Mouse (Mus musculus): Measurements from ENCODE around the gene Chrnb2. TPM values are rescaled to one million over a fixed set of nuclear protein-coding genes. Genes with fewer than 3 reads are reported as not detected.

The Chrnb2 gene
- total RNA-seq, 2 experiments from 2014 or later, result 0.23 to 0.27 TPM

DNA sequence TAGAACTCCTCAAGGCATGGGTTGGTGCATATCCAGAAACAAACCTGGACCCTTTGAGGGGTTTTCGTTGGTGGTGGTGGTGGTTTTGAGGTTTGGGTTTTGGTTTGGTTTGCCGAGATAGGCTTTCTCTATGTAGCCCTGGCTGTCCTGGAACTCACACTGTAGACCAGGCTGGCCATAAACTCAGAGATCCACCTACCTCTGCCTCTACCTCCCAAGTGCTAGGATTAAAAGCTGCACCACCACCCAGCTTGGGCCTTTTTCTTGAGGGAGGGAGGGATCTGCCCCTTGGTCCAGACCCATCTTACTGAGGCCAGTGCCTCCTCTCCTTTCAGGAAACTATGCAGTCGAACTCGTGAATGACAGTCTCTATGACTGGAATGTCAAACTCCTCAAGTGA lies 15.7 kb upstream of the Chrnb2 start:
- DNase-seq (ENCODE audit: low spot score in 2 of 2), result no peak

- DNase-seq (ENCODE audit: low spot score in 2 of 2), result no peak
These were observed 11.6 kb upstream of the Chrnb2 start for GRCm38 (mm10) chr3:89776001-89776400.

DNA sequence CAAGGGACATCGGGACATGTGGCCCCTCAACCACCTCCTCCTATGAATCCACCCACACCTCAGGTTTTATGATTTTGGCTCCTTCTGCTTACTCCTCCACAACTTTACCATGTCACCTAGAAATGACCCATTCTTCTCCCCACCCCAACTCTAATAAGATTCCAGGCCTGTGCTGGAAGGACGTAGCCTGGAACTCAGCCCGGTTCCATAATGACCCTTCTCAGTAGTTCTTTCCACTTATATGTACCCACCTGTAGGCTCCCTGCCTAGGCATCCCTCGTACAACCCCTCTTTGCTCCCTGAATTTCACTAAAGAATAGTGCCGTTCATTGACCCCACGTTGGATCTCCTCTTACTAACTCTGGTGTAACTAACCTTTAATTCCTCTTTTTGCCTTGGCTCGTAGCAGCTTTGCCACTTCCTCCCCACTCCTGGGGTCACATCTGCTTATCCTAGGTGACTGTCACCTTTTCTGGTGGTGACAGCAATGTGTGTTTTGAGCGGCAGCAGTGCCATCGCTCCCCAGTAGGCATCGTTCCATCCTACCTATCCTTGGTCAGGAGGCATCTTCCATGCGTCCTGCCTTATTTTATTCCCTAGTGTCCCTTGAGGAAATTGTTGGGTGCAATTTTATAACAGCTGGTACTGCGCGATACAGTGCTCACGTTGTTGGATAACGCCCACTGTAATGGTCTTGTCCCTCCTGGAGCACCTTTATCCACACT lies 10.0 kb upstream of the Chrnb2 start:
- DNase-seq (ENCODE audit: low spot score in 2 of 2), result no peak

GRCm38 (mm10) chr3:89773740-89774211 lies 9.3 kb upstream of the Chrnb2 start:
- DNase-seq (ENCODE audit: low spot score in 2 of 2), result peak; percentile 40 to 43

DNA sequence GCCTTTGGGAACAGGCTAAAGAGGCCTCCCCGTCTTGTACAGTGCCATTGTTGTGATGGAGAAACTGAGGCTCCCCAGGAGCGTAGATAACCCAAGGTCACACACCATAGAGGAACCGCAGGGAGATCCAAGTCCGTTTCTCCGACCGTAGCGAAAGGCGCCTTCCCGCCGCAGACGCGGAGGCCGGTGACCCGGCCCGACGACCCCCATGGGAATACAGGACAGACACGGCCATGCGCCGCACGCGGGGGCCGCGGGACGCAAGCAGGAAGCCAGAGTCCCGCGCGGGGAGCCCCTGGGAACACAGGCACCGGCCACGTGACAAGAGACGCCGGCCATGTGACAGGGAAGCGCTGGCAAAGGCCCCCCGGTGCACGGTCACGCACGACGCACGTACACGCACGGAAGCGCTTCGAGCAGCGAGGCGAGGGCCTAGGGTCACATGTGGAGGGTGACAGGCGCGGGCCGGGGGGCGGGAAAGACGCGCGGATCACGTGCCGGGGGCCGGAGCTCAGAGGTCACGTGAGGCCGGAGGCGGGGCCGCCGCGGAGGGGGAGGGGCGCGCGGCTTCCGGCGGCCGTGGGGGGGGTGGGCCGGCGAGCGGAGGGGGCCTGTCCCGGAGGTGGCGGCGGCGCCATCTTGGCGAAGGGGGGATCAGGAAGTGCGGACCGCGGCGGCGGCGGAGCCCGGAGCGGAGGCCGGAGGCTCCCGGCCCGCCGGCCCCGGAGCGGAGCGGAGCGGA lies 8.7 kb upstream of the Chrnb2 start, which contains the start of gene Ube2q1:
Ube2q1 (plus strand) TSS at position 649 of the 742 bp plus-strand sequence.
- peak; percentile 97 to 98 for DNase-seq (ENCODE audit: low spot score in 2 of 2)

- DNase-seq (ENCODE audit: low spot score in 2 of 2), result peak; percentile 43 to 74
These were observed 8.1 kb upstream of the Chrnb2 start for GRCm38 (mm10) chr3:89772588-89772967.

GRCm38 (mm10) chr3:89770425-89771002 lies 6.1 kb upstream of the Chrnb2 start:
- DNase-seq (ENCODE audit: low spot score in 2 of 2), result no peak

DNA sequence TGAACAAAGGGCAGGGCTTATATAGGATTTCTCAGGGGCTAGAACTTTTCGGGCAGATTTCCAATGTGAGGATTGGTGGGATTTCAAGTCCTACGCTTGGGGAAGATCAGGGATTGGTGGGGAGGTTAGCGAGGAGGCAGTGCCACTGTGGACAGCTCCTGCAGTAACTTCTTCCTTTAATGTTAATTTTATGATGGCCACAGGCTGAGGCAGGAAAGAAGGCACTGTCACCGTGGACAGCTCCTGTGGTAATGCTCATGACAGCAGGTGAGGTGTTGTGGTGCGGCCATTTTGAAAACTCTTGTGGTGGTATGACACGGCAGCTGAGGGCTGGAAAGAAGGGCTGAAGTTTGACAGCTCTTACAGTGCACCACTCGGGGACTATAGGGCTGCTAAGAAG lies 5.2 kb upstream of the Chrnb2 start:
- no peak for DNase-seq (ENCODE audit: low spot score in 2 of 2)

DNA sequence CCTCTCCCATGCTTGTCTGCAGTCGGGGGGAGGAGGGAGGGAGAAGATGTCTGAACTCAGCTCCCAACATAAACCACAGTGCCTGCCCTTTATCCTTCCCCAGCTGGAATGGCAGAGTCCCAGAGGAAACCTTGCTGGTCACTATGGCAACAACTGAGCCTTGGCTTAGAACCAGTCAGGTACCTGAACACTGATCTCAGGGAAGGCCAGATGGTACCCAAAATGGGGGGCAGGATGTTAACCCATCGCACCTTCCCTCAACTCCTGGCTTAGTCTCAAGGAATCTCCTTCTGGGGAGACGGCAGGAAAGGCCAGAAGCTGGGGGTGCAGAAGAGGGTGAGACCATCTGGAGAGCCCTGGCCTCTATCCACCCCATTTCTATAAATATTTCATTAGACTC lies 4.6 kb downstream of the Chrnb2 start:
- DNase-seq (ENCODE audit: low spot score in 2 of 2), result no peak

DNA sequence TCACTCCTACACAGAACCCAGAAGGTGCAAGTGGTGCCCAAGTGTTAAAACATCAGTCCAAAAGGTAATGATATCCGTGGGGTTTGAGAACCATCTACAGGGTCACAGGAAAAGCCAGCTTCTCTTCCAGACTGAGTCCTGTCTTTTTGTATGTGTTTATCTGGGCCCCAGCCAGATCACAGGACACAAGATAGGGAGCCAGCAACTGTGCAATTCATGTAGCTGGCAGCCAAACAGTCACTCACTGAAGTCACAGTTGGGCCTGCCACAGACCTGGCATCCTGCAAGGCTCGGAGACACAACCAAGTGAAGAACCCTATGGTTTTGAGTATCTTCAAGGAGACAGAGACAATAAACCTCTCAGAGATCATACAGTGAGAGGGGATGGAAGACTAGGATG lies 6.6 kb downstream of the Chrnb2 start:
- DNase-seq (ENCODE audit: low spot score in 2 of 2), result no peak

GRCm38 (mm10) chr3:89755283-89755682 lies 9.1 kb downstream of the Chrnb2 start:
- no peak for DNase-seq (ENCODE audit: low spot score in 2 of 2)

DNA sequence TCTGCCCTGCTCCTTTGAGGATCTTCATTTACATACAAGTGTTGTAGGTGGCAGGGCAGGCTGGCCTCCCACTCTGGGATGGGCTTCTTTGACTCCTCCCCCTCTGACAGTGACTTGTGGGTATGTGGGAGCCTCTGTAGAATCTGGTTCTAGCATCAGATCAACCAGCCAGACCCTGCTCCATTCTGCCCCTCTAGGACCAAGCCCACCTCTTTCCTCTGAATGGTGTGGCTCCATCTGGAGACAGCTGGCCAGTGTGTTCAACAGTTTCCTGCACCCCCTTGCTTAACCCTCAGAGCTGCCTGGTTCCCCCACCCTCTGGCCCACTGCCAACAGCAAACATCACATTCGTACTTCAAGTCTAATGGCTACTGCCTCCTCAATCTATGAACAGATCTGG lies 12.1 kb downstream of the Chrnb2 start:
- DNase-seq (ENCODE audit: low spot score in 2 of 2), result no peak

DNA sequence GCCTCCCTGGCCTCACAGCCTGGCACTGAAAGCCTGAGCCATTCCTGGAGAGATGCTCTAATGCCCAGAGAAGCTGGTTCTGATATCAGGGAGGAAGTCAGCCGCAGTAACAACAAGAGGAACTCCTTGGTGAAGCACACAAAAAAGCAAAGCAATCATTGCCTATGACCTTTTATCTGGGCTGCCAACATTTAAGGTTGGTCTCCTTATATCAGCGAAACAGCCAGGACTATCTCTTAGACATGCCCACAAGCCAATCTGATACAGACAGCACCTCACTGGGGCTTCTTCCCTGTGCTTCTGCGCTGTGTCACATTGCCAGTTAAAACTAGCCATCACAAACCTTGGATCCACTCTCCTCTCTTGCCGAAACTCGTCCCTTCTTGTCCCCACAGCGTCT lies 25.9 kb downstream of the Chrnb2 start:
- DNase-seq (ENCODE audit: low spot score in 2 of 2), result no peak

- no peak for DNase-seq (ENCODE audit: low spot score in 2 of 2)
These were observed 32.3 kb downstream of the Chrnb2 start for GRCm38 (mm10) chr3:89732091-89732490.

- DNase-seq (ENCODE audit: low spot score in 2 of 2), result peak; percentile 49 to 81
These were observed 33.8 kb downstream of the Chrnb2 start for GRCm38 (mm10) chr3:89730350-89731331.

DNA sequence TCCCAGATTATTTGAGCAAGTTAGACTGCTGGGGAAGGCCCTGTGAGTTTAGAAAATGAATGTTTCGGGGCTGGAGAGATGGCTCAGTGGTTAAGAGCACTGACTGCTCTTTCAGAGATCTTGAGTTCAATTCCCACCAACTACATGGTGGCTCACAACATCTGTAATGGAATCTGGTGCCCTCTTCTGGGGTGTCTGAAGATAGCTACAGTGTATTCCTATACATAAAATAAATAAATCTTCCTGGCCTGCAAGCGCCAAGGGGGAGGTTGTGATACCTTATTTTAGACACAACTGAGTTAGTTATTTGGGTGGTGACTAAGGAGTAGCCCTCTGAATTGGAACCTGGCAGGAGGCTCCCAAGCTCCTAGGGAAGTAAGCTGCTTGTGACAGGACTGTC lies 35.6 kb downstream of the Chrnb2 start:
- no peak for DNase-seq (ENCODE audit: low spot score in 2 of 2)

GRCm38 (mm10) chr3:89727028-89727427 lies 37.4 kb downstream of the Chrnb2 start:
- no peak for DNase-seq (ENCODE audit: low spot score in 2 of 2)

DNA sequence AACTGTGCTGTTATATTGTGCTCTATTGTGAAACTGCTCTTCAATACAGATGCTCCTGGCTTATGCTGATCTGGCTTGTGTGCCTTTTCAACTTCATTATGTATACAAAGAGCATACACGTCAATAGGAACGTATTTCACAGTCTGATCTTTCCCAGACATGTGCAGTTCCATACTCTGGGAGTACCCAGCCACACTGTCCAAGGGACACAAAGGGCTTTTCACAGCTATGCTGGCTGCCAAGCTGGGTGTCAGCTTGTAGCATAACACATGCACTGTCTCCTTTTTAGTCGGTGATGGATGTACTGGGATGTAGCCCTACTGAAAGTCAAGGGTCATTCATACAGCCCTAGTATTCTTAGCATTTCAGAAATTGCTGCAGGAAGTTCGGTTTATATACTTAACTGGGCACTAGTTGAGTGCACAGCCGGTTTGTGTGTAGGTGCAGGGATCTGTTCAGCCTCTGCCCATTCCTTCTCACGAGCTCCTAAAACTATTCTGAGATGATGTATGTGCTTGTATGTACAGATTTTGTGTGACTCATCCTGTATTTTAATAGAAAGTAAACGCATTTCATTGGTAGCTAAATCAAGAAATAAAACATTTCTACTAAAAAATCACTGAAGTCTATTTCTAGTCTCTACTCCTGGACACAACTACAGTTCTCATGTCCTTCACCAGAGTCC lies 40.9 kb downstream of the Chrnb2 start:
- no peak for DNase-seq (ENCODE audit: low spot score in 2 of 2)

DNA sequence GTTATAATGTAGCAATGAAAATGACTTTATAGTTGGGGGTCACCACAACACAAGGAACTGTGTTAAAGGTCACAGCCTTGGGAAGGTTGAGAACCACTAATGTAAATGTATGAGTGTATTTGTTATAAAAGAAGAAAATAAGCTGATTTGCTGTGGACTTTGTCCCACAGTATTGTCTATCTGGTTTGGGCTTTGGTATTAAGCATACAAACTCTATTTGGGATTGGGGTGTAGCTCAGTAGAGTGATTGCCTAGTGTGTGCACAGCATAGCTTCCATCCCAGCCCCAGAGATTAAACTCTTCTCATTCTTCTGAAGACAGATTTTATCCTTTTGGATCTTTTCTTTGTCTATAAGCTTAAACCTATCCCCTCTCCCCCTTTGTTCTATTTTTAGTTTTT lies 42.4 kb downstream of the Chrnb2 start:
- no peak for DNase-seq (ENCODE audit: low spot score in 2 of 2)

DNA sequence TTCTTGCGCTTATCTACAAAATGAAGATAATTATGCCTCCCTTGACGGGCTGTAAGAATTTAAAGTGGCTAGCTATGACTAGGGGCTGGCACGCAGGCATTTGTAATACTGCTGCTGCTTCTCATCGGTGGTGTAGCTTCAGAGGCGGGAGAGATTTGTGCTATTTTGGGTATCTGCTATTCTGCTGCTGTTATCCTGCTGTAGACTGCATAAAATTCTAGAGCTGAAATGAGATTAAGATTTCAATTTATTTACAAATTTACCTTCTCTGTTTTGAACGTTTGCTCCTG lies 48.5 kb downstream of the Chrnb2 start:
- DNase-seq (ENCODE audit: low spot score in 2 of 2), result no peak
